Mouse (Mus musculus) Patski (cell line): Measurements from ENCODE around the gene Pdzd2. TPM values are rescaled to one million over a fixed set of nuclear protein-coding genes. Genes with fewer than 3 reads are reported as not detected.

ENCODE experiments used
- ATAC-seq: fragments of 100-300 bp; one replicate; pipeline ENCODE4 v1.8.0; 2021
- CTCF ChIA-PET: fragments of 350-600 bp; sonication (Branson Sonifier 250); formaldehyde crosslinking; loops from one replicate; lab custom pipeline; 2022; ENCODE audit warnings: inconsistent platforms; lab: Charles Lee
- POLR2A ChIA-PET: fragments of 350-600 bp; sonication (Branson Sonifier 250); formaldehyde crosslinking; loops from one replicate; lab custom pipeline; 2022; ENCODE audit warnings: antibody characterized with exemption, inconsistent platforms; lab: Charles Lee
- DNase-seq: peaks from one replicate; pipeline ENCODE4 v3.0.0-alpha.2; 2011; ENCODE audit warnings: low read depth, low spot score
- H3K27me3 ChIP-seq: fragments of 371-371 bp; one replicate; pipeline ENCODE4 v1.5.1; 2021
- CTCF ChIP-seq: fragments of 100-300 bp; IDR thresholded peaks from one replicate; pipeline ENCODE4 v1.5.1; 2021
- in situ Hi-C: fragments of 300-500 bp; cut with MboI; formaldehyde crosslinking; loops from 3 replicates; pipeline ENCODE4 v1.11.1; 2018; ENCODE audit warnings: low pct_unique_long_range_greater_than_20kb, mixed read lengths
- polyA plus RNA-seq: library from polyadenylated mRNA; unstranded; gene quantifications from one replicate; pipeline ENCODE4 v1.2.3, GENCODE M21; 2021

Gene Pdzd2
- polyA plus RNA-seq, 1 experiment from 2014 or later, result 0.10 TPM

DNA sequence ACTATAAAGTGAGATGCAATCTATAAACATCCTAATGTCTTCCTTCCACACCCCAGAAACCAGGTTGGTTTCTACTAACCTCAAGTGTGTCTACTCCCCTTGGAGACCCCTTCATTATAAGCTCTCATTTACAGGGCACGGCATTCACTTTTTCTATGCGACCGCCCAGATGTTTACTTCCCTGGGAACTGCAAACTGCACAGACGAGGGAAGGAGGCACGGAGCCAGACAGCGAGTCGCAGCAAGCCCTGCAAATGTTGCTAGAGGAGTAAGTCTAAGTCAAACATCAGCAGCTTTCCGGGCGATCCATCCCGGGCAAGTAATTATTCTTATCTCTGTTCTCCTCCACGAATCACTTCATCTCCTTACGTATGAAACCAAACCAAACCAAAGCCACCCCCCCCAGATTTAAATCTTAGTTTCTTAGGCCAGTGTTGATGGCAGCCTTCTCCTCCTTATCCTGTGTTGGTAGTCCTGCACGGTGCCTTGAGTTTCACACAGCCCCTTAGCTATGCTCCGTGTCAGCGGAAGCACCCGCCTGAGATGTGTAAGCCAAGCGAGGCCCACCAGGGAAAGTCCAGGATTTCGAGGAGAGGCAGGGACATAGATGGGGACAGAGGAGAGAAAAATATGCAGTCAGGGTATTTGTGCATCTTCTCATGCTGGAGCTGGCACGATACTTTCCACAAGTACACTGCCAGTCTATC, 305.7 kb downstream of the Pdzd2 start:
- ChIA-PET POLR2A (no interaction called here), CTCF (interaction anchor here (0.8 to 1.6 kb wide), 2 partner anchors 13 to 16 kb away, joined by 3 to 6 read pairs; no protein-coding TSS in a partner anchor)
- DNase-seq (no peak), ATAC-seq (no peak)
- in situ Hi-C loops, result no loop called here
- H3K27me3 ChIP-seq, result no peaks in the 10 kb centered on the region
- no peak for TF ChIP-seq CTCF

DNA sequence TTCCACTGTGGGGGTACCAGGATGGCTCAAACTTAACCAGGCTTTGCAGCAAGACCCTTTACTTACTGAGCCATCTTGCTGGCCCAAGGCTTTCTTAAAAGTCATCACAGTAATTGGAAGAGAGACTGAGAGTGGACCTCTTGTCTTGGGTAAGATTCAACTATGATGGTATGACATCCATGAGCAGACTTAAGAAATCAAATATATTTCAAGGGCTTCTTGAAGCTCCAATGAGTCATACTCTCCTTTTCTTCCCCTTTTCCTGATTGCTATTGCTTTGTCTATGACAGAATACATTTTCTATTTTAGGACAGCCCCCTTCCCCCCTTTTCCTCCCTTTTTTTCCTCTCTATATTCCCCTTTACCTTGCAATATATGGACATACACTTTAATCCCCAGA, 306.8 kb downstream of the Pdzd2 start:
- TF ChIP-seq CTCF, result no peak
- ATAC-seq (no peak), DNase-seq (no peak)
- CTCF ChIA-PET, result interaction anchor here (1.6 kb wide), 1 partner anchor 17 kb away, joined by 6 read pairs; no protein-coding TSS in a partner anchor
- in situ Hi-C loops, result no loop called here
- POLR2A ChIA-PET, result no interaction called here
- no peaks in the 10 kb centered on the region for H3K27me3 ChIP-seq

DNA sequence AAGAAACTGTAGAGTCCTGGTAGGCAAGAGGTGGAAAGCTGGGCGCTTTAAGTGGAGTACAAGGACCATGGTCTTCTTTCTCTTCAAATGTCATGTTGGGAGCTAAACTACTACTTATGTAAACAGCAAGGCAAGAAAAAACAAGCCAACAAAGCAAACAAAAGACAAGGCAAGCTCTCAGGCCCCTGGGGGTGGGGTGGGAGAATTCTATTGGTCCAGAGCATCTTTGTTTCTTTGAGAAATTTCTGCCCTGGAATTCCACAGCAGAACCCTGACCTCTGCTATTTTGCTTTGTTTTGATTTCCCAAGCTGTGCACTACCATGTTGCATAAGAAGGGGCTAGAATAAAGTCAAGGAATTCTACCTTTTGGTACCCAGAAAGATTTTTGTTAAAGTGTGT, 307.4 kb downstream of the Pdzd2 start:
- no peaks in the 10 kb centered on the region for H3K27me3 ChIP-seq
- ChIA-PET CTCF (no interaction called here), POLR2A (no interaction called here)
- in situ Hi-C loops, result no loop called here
- no peak for DNase-seq
- no peak for ATAC-seq
- no peak for TF ChIP-seq CTCF

DNA sequence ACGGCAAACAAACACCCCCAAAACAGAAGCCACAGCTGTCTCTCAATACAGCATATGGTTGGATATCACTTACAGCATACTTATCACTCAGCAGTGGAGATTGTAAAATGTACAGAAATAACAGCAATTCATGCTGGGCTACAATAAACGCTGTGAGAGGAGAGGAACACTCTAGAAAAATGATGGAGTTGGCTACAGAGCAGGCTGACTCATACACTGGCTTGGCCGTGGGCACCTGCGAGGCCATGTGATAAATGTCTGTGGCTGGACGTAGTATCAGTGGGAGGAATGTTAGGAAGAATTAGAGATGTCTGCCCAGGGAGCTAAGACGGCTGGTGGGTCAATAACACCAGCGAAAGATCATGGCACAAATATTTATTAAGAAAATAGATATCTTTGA, 308.0 kb downstream of the Pdzd2 start:
- ChIA-PET POLR2A (no interaction called here), CTCF (no interaction called here)
- TF ChIP-seq CTCF, result no peak
- H3K27me3 ChIP-seq, result no peaks in the 10 kb centered on the region
- DNase-seq (no peak), ATAC-seq (peak; percentile 19)
- in situ Hi-C loops, result no loop called here

DNA sequence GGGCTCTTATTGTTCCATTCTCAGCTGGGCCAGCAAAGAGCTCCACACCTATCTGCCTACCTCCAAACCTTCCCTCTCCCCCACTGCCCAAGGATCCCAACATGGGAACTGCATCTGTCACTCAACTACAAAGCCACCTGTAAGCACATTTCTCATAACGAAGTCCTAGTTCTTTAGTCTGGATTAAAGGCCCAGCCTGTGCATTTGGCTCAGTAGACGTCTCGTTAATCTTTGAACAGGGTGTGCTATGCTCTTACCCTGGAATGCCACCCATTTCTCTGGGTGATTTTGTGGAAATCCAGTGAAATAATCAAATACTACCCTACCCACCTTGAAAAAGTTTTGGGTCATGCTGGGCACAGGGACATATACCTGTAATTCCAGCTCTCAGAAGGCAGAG, 308.5 kb downstream of the Pdzd2 start:
- no peak for ATAC-seq
- ChIA-PET POLR2A (no interaction called here), CTCF (no interaction called here)
- DNase-seq, result no peak
- TF ChIP-seq CTCF, result no peak
- in situ Hi-C loops, result no loop called here
- H3K27me3 ChIP-seq, result no peaks in the 10 kb centered on the region

DNA sequence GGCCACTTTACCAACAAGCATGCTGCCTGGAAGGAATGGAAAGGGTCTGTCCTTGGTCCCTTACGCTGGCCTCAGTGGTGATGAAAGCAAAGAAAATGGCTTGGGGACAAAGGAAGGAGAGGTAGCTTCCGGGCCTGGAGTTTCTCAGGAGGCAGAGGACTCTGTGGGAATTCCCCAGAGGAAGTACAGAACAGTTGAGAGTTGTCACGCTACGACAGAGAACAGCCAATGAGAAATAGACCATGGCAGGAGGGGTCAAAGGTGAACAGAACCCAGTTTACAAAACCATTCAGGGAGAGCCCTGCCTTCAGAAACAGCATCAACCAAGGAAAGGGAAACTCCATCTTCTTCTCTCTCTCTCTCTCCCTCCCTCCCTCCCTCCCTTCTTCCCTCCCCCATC, 309.1 kb downstream of the Pdzd2 start:
- DNase-seq, result no peak
- ChIA-PET POLR2A (no interaction called here), CTCF (interaction anchor here (2.1 to 2.2 kb wide), 2 partner anchors 8 to 19 kb away, joined by 5 to 6 read pairs; no protein-coding TSS in a partner anchor)
- in situ Hi-C loops, result no loop called here
- no peaks in the 10 kb centered on the region for H3K27me3 ChIP-seq
- no peak for TF ChIP-seq CTCF
- no peak for ATAC-seq

DNA sequence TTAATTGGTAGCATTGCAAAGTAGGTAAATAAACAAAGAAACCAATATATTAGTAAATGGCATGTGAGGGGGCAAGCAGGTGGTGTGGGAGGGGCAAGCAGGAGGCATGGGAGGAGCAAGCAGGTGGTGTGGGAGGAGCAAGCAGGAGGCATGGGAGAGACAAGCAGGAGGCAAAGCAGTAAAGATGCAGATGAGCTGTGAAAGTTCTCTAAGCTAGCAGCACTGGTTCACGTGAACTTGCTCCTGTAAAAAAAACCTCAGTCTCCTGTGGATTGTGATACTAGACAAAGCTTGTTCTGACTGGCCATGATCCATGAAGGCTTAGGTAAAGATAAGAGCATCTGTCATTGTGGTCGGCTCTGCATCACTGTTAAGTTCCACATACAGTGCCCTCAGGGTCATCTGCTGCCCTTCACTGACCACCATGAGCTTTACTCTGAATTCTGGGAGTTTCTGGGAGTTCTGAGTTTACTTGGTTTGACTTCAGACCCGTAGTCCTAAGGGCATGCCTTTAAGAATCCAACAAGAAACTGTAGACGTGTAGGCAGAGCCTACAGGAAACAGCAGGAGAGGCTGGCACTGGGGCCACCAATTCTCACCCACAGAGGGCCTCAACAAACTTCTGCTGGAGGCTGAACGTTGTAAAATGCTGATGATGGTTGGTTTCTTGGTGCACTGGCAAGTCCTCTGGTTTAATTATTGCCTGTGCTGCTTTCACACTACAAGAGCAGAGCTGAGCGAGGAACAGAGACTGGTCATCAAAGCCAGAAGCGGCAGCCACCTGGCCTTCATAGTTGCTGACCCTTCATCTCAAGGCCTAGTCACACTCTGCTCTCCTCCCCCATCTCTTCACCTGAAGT, 309.9 kb downstream of the Pdzd2 start:
- no peak for TF ChIP-seq CTCF
- in situ Hi-C loops, result no loop called here
- ChIA-PET CTCF (interaction anchor here (2.1 to 2.2 kb wide), 2 partner anchors 9 to 19 kb away, joined by 5 to 6 read pairs; no protein-coding TSS in a partner anchor), POLR2A (interaction anchor here (1.1 kb wide), 1 partner anchor 14 kb away, joined by 3 read pairs; no protein-coding TSS in a partner anchor)
- DNase-seq (no peak), ATAC-seq (no peak)
- no peaks in the 10 kb centered on the region for H3K27me3 ChIP-seq

DNA sequence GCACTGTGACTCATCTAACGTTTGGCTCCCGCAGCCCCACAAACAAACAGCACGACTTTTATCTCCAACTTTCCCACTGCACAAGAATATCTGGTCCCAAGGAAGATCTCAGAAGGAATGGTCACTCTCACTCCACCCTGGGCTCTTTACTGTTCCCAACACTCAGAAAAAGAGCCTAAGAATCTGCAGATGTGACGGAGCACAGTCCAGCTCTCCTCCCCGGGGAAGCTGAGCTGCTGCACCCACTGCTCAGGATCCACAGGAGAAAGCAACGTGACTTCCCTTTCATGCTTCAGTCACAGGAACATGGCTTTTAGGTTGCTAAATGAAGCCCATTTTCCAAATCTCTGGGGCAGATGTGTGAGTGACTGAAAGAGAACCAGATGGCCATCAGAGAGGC, 311.9 kb downstream of the Pdzd2 start:
- H3K27me3 ChIP-seq, result no peaks in the 10 kb centered on the region
- no peak for TF ChIP-seq CTCF
- ChIA-PET POLR2A (no interaction called here), CTCF (no interaction called here)
- ATAC-seq (no peak), DNase-seq (no peak)
- in situ Hi-C loops, result no loop called here

DNA sequence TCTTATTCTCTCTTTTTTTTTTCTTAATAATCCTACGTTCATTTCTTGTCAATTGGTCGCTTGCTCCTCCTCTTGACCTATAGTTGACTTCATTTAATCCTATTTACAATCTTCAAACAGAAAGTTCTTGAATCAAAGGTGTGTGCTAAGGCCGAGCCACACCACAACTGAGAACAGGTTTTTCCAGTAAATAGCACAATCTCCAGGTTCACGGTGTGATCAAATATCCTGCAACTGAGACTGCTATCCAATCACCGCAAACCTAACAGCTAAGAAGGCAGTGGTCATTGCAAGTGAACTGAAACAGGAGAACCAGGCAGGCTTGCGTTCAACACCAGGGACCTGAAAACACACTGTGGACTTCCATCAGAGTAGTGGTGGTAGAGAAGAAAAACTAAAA, 313.4 kb downstream of the Pdzd2 start:
- CTCF ChIA-PET, result interaction anchor here (2.0 kb wide), 1 partner anchor 62 kb away, joined by 5 read pairs; no protein-coding TSS in a partner anchor
- no peak for DNase-seq
- no peak for ATAC-seq
- in situ Hi-C loops, result no loop called here
- no peaks in the 10 kb centered on the region for H3K27me3 ChIP-seq
- POLR2A ChIA-PET, result no interaction called here
- TF ChIP-seq CTCF, result no peak

DNA sequence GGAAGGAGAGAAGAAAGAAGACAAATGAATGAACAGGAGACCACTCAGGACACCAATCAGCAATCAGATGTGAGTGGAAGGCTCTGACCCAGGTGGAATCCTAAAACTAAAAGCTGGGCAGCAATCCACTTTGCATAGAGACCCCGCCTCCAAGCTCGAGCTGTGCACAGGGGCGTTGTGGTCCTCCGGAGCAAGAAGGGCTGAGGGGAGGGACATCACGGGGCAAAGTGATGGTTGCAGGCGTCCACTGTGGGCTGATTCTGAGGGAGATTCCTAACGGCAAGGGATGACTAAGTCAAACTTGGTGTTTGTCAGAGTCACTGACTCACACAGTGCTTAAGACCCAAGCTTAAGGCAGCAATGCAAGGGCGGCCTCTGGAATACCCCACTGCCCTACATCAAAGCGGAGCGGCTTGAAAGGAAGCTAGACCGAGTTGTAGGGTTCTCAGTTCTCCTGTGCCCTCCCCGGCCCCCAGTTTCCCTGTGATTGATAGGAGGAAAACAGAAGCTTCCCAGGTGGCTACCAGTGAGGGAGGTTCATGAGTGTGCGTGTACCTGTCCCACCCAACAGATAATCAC, 314.6 kb downstream of the Pdzd2 start:
- POLR2A ChIA-PET, result interaction anchor here (0.6 to 1.2 kb wide), 2 partner anchors 12 to 120 kb away, joined by 3 to 7 read pairs; no protein-coding TSS in a partner anchor
- no peaks in the 10 kb centered on the region for H3K27me3 ChIP-seq
- ATAC-seq (peak; percentile 98), DNase-seq (no peak)
- in situ Hi-C loops, result no loop called here
- TF ChIP-seq CTCF, result no peak
- CTCF ChIA-PET, result interaction anchor here (2.0 kb wide), 1 partner anchor 63 kb away, joined by 5 read pairs; no protein-coding TSS in a partner anchor
